Mouse (Mus musculus) adrenal gland, postnatal 10 days (tissue): ENCODE results near the gene Bcl2l11. TPM values are rescaled to one million over a fixed set of nuclear protein-coding genes. Genes with fewer than 3 reads are reported as not detected.

Source experiments
- DNase-seq: peaks from one replicate; pipeline ENCODE4 v3.0.0; 2021; ENCODE audit warnings: mixed read lengths
- total RNA-seq, 2 experiments: library from RNA; stranded (reverse); gene quantifications; 2 replicates each; pipeline ENCODE4 v1.2.3; 2021

Gene Bcl2l11
- total RNA-seq, 2 experiments from 2014 or later: 24.4 to 34.9 TPM

- DNase-seq: peak; percentile 24
These were observed 48.9 kb downstream of the Bcl2l11 start for GRCm38 (mm10) chr2:128174604-128175342.

DNA sequence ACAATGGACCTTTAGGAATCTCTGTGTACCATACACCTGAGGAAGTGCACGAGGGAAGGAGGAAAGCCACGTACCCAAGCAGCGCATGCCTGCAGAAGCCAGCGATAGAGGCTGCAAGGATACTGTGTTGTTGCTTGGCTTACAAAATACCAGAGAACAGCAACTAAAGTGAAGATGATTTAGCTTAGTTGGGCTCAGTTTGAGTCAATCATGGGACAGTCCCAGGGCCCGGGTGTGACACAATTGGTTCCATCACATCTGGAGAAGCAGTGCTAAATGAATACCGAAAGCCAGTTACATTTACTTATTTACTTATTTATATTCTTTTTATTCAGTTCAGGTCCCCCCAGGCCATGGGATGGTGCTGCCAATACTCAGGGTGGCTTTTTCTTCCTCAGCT lies 49.8 kb downstream of the Bcl2l11 start:
- DNase-seq: no peak

GRCm38 (mm10) chr2:128176391-128177044 lies 50.7 kb downstream of the Bcl2l11 start:
- peak; percentile 35 for DNase-seq

DNA sequence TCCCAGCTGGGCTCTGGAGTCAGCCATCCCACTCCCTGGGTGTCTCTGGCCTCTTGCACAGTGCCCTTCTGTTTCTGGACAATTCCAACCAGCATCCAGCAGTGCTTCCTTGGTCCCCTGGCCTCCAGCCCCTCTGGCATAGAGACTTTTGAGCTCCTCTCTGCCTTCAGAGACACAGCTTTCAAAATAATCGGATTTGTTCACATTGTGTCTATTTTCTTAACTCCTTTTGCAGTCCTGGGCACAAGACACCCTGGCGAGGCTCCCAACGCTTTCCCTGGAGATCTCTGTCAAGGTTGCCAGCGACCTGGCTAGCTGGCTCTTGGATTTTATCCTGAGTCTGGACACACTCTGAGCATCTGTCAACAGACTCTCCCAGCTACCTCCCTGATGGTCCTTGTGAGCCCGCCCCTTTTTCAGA lies 51.4 kb downstream of the Bcl2l11 start:
- DNase-seq: peak; percentile 80

GRCm38 (mm10) chr2:128179126-128179807 lies 53.4 kb downstream of the Bcl2l11 start:
- DNase-seq: peak; percentile 65

GRCm38 (mm10) chr2:128179808-128180379 lies 54.1 kb downstream of the Bcl2l11 start:
- peak; percentile 79 for DNase-seq

- DNase-seq: peak; percentile 29
These were observed 56.3 kb downstream of the Bcl2l11 start for GRCm38 (mm10) chr2:128182181-128182580.

DNA sequence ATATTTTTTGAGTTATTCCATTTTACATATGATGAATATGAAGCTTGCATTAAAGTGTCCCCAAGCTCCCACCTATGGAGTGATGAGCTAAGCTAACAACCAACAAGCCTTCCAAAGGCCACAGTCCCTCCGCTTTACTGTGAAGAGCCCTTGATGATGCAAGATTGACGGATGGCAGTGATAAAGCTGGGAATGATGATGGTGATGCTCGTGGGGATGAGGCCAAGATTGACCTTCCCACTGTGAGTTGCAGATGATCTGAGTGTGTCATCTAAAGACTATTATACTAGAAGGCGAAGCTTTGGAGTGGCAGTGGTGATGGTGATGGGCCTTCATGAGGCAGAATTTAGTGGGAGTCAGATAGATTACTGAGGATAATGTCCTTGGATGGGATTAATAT lies 56.9 kb downstream of the Bcl2l11 start:
- DNase-seq: peak; percentile 23

DNA sequence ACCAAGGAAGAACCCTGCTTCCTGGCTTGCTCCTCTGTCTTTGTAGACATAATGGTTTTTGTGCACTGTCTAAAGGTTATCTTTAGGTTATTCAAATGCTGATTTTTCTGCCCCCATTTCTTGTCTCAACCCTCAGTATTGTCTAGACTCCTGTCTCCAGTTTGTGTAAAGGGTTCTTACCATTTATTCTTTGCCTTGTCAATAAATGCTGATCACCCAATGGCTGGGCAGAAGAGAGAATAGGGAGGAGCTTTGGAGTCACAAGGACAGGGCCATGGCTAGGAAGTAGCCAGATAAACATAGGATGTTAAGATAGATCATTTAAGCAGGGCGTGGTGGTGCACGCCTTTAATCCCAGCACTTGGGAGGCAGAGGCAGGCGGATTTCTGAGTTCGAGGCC lies 57.9 kb downstream of the Bcl2l11 start:
- no peak for DNase-seq

- DNase-seq: no peak
These were observed 60.1 kb downstream of the Bcl2l11 start for GRCm38 (mm10) chr2:128185942-128186341.

GRCm38 (mm10) chr2:128187277-128187676 lies 61.4 kb downstream of the Bcl2l11 start:
- peak; percentile 44 for DNase-seq

DNA sequence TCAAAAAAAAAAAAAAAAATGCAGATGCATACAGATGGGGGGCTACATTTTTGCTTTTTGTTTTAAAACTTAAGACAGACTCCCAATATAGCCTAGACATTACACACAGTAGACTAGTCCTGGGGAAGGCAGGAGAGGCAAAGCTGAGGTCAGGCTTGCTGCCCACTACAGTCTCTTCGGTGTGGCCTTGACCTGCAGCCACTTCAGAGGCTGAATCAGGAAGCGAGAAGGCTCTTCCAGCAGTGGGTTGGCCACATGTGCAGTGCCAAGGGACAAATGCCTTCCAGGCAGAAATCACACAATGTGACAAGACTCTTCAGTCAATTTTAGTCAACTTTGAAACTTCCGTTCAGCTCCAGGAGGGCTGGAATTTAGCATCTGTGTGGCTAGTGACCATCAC lies 62.6 kb downstream of the Bcl2l11 start:
- peak; percentile 23 for DNase-seq

DNA sequence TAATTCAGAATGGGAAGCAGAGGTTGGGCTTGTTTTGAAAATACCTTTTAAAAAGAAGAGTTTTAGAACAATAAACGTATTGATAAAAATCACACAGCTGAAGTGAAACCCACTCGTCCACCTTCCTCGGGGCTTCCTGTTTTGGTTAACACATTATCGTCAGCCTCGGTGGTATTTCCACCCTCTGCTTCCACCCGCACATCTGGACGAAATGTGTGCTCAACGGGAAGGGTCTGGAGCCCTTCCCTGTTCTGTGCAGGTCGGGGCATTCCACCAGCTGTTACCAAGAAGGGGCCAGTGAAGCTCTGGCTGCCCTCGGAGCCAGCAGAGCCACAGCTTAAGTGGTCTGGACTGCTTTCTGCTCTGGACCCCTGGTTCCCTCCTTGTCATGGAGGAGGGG lies 63.9 kb downstream of the Bcl2l11 start:
- DNase-seq: no peak

GRCm38 (mm10) chr2:128190196-128190595 lies 64.4 kb downstream of the Bcl2l11 start:
- DNase-seq: no peak

- DNase-seq: no peak
These were observed 67.6 kb downstream of the Bcl2l11 start for GRCm38 (mm10) chr2:128193411-128193810.

GRCm38 (mm10) chr2:128197379-128197778 lies 71.5 kb downstream of the Bcl2l11 start:
- no peak for DNase-seq

GRCm38 (mm10) chr2:128203147-128203546 lies 77.3 kb downstream of the Bcl2l11 start:
- DNase-seq: no peak

DNA sequence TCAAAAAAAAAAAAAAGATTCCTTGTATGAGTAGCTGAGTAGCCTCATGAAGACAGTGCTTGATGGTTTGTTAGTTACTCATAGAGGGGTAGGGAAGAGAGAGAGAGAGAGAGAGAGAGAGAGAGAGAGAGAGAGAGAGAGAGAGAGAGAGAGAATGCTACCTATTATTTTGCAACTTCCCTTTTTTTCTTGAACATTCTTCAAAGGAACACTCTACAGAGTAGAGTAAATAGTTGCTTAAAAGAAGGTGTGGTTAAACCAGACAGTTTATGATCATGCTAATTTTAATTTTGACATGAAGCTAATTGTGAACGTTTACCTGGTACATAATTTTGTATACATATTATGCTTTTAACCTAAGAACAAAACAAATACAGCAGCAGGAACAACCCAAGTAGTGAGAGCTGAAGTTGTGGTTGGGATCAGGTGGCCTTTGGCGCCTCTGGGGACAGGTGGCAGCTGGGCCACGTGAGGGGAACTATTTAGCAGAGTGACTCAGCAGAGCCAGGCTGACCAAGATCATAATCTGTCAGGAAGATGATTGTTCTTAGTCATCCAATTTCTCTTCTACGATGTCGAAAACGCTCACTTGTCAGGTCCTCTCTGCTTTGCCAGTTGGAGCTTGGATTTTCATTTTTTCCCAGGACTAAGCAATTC lies 78.0 kb downstream of the Bcl2l11 start:
- DNase-seq: no peak

GRCm38 (mm10) chr2:128208541-128208940 lies 82.7 kb downstream of the Bcl2l11 start:
- DNase-seq: no peak

GRCm38 (mm10) chr2:128209841-128210329 lies 84.0 kb downstream of the Bcl2l11 start:
- DNase-seq: no peak

DNA sequence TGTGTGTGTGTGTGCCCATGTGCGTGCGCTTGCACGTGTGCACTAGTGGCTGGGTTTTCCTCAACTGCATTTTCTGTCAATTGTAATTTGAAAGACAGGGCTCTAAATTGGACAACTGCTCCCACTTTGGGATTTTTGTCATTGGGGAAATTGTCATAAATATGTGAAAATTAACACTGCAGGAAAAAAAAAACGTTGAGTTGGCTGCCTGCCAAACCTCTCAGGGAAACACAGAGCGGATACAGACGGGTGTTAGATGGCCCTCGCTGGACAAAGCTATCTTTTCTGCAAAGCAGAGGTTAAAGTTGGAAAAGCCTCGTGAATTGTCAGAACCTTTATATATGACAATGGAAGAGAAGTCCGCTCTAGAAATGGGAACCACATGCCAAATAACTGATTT lies 84.5 kb downstream of the Bcl2l11 start:
- DNase-seq: no peak
